Mouse (Mus musculus) thymus, adult 2 months (tissue): ENCODE measurements around the gene Tmed2. TPM values are rescaled to one million over a fixed set of nuclear protein-coding genes. Genes with fewer than 3 reads are reported as not detected.

Experiments
- DNase-seq: peaks from one replicate; pipeline ENCODE4 v3.0.0; 2021
- H3K27ac ChIP-seq: fragments of 200-500 bp; 2 replicates; pipeline ENCODE4 v1.5.1; 2012; ENCODE audit warnings: low read length, control low read depth; ENCODE audit not compliant: control insufficient read depth, insufficient read depth
- H3K27me3 ChIP-seq: fragments of 200-500 bp; 2 replicates; pipeline ENCODE4 v1.6.1; 2012; ENCODE audit warnings: mild to moderate bottlenecking, low read length, moderate library complexity, mixed read lengths; ENCODE audit not compliant: control insufficient read depth, insufficient read depth
- H3K36me3 ChIP-seq: fragments of 200-500 bp; 2 replicates; pipeline ENCODE4 v1.6.1; 2012; ENCODE audit warnings: mild to moderate bottlenecking, low read length, moderate library complexity; ENCODE audit not compliant: control insufficient read depth, insufficient read depth
- H3K4me1 ChIP-seq: fragments of 200-500 bp; replicated peaks from 2 replicates; pipeline ENCODE4 v1.6.1; 2012; ENCODE audit warnings: low read length; ENCODE audit not compliant: control insufficient read depth, insufficient read depth
- H3K4me3 ChIP-seq: fragments of 200-500 bp; 2 replicates; pipeline ENCODE4 v1.5.1; 2012; ENCODE audit warnings: mild to moderate bottlenecking, low read length, control low read depth, moderate library complexity; ENCODE audit not compliant: control insufficient read depth, insufficient read depth
- CTCF ChIP-seq: fragments of 200-500 bp; IDR thresholded peaks from 2 replicates; pipeline ENCODE4 v1.5.1; 2012; ENCODE audit warnings: mild to moderate bottlenecking, control low read depth, low read length, moderate library complexity, borderline replicate concordance; ENCODE audit not compliant: control insufficient read depth, poor library complexity, insufficient read depth; ENCODE audit errors: extremely low read depth
- POLR2A ChIP-seq: fragments of 200-500 bp; IDR thresholded peaks from 2 replicates; pipeline ENCODE4 v1.6.1; 2012; ENCODE audit warnings: mild to moderate bottlenecking, low read length, control low read depth, moderate library complexity; ENCODE audit not compliant: control insufficient read depth, poor library complexity, insufficient read depth; ENCODE audit errors: extremely low read depth
- WGBS: fragments of 180-500 bp; shearing (Covaris S2); methylation state at CpG from one replicate; pipeline ENCODE4 v1.1.7; 2018; 5-methylcytosine and 5-hydroxymethylcytosine counted together
- polyA plus RNA-seq: library from polyadenylated mRNA; depleted of rRNA; stranded (reverse); fragments of >200 nt; gene quantifications from 2 replicates; pipeline ENCODE4 v1.2.3, GENCODE M21; 2012

The Tmed2 gene
- polyA plus RNA-seq, 1 experiment: 134 TPM

- no peak for DNase-seq
- H3K27me3 ChIP-seq: no peaks in the 10 kb centered on the region
- 99% methylated on average over 8 of the region's 8 CpGs for WGBS
Observed at GRCm38 (mm10) chr5:124523032-124523431, 17.5 kb upstream of the Tmed2 start.

GRCm38 (mm10) chr5:124524943-124525342 is 15.6 kb upstream of the Tmed2 start:
- no peak for TF ChIP-seq POLR2A
- no peak for TF ChIP-seq CTCF
- H3K36me3 ChIP-seq: no peaks in the 10 kb centered on the region
- H3K27me3 ChIP-seq: no peaks in the 10 kb centered on the region
- H3K27ac ChIP-seq: no peak overlapping the region
- no peak for DNase-seq
- WGBS: 46% methylated on average over 5 of the region's 5 CpGs
- H3K4me3 ChIP-seq: no peak overlapping the region
- peaks cover 4% of the 10 kb centered on the region for H3K4me1 ChIP-seq

More at GRCm38 (mm10) chr5:124523032-124523431, 17.5 kb upstream of the Tmed2 start:
- H3K4me3 ChIP-seq: no peak overlapping the region
- H3K36me3 ChIP-seq: no peaks in the 10 kb centered on the region
- H3K27ac ChIP-seq: no peak overlapping the region
- TF ChIP-seq CTCF: no peak
- no peak for TF ChIP-seq POLR2A
- no peaks in the 10 kb centered on the region for H3K4me1 ChIP-seq

- no peak overlapping the region for H3K4me3 ChIP-seq
- TF ChIP-seq CTCF (no peak), POLR2A (no peak)
- H3K4me1 ChIP-seq: peaks cover 18% of the 10 kb centered on the region
- WGBS: 93% methylated on average over 4 of the region's 4 CpGs
- H3K27ac ChIP-seq: no peak overlapping the region
- DNase-seq: no peak
- no peaks in the 10 kb centered on the region for H3K27me3 ChIP-seq
- no peaks in the 10 kb centered on the region for H3K36me3 ChIP-seq
Observed at GRCm38 (mm10) chr5:124528351-124528750, 12.1 kb upstream of the Tmed2 start.

GRCm38 (mm10) chr5:124528791-124529190 is 11.7 kb upstream of the Tmed2 start:
- Histone ChIP-seq H3K36me3 (no peaks in the 10 kb centered on the region), H3K4me3 (no peak overlapping the region), H3K4me1 (peaks cover 18% of the 10 kb centered on the region), H3K27ac (no peak overlapping the region), H3K27me3 (no peaks in the 10 kb centered on the region)
- DNase-seq: no peak
- TF ChIP-seq POLR2A (no peak), CTCF (no peak)
- WGBS: 88% methylated on average over 9 of the region's 9 CpGs

- Histone ChIP-seq H3K36me3 (no peaks in the 10 kb centered on the region), H3K27ac (no peak overlapping the region), H3K4me1 (peaks cover 18% of the 10 kb centered on the region), H3K27me3 (no peaks in the 10 kb centered on the region), H3K4me3 (no peak overlapping the region)
- TF ChIP-seq POLR2A: no peak
- TF ChIP-seq CTCF: no peak
- WGBS: 74% methylated on average over 8 of the region's 8 CpGs
- no peak for DNase-seq
Observed at GRCm38 (mm10) chr5:124529191-124529651, 11.3 kb upstream of the Tmed2 start.

- WGBS: 19% methylated on average over 8 of the region's 8 CpGs
- H3K27ac ChIP-seq: no peak overlapping the region
- no peak for DNase-seq
Observed at GRCm38 (mm10) chr5:124529697-124530096, 10.8 kb upstream of the Tmed2 start.

More at GRCm38 (mm10) chr5:124529697-124530096, 10.8 kb upstream of the Tmed2 start:
- Histone ChIP-seq H3K4me1 (peaks cover 18% of the 10 kb centered on the region), H3K36me3 (no peaks in the 10 kb centered on the region), H3K4me3 (no peak overlapping the region), H3K27me3 (no peaks in the 10 kb centered on the region)
- TF ChIP-seq CTCF (no peak), POLR2A (no peak)
